Mouse (Mus musculus): ENCODE measurements around the gene Serp1.
"Not testable (repeated sequence)": the region's sequence is repeated elsewhere in the genome, so short reads cannot be mapped to it uniquely, and the experiment has no call there.

Gene Serp1

DNA sequence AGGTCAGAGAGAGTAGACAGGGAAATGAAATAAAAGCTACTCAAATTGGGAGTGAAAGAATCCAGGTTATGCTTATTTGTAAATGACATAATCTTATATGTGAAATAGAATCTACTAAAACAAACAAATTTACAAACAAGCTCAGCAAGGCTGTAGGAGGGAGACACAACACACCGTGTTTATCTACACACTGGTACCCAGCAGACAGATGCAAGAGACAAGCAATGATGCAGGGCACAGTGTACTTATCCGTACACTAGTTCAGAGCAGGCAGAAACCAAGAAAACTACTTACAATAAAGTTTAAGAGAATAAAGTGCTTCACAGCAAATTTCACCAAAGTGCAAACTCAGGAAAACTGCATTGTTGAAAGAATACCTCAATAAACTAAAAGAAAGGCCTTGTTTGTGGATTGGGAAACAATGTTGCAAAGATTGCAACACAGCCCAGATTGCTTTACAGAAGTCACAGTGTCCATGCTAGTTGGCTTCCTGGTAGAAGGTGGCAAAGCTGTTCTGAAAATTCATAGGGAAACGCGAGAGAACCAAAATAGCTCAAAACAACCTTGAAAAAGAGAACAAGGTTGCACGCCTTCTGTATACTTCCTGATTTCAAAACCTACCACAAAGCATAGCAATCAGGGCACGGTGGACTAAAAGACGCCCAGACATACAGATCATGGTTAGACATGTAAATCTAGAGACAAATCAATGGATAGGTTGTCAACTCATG is 17.5 kb downstream of the Serp1 start:
- DNase-seq (ENCODE audit: low read depth), result no peak

DNA sequence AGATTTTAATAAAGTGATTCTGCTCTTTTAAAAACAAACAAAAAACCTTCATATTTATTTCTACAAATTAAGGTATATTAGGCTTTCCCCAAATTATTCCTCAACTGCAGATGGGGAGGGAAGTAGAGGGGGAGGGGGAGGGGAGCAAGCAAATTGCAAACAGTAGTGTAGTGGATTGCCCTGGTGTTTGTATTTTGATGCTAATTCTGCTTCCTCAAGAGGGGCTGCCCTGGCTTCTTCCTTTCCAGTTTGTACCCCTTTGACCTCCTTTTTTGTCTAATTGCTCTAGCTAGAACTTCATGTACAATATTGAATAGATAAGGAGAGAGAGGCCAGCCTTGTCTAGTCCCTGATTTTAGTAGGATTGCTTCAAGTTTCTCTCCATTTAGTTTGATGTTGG is 21.0 kb downstream of the Serp1 start:
- no peak for DNase-seq (ENCODE audit: low read depth)

DNA sequence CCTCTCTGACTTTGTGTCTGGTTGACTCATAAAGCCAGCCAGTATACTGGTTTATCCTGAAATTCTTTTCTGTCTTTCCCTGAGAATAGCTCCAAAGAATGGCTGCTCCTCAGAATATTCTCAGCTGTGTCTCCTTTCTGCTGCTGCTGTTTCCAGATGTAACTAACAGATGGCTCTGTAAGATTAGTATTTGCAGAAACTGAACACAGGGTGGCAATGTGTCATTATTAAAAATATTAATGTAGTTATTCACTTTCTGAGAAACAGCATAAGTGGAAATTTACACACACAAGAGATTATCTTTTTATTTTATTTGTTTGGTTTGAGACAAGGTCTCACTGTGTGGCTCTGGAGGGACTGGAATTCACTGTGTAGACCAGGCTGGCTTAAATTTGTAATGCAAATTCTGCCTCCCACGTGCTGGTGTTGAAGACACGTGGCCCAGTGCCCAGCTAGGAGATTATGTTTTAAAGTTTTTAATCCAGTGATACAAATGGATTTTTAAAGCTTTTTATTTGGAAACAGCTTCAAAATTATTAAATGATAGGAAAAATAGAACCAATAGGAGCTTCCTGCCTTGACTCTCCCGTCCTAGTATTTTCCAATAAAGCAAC is 21.9 kb downstream of the Serp1 start:
- DNase-seq (ENCODE audit: low read depth), result peak; percentile 15

DNA sequence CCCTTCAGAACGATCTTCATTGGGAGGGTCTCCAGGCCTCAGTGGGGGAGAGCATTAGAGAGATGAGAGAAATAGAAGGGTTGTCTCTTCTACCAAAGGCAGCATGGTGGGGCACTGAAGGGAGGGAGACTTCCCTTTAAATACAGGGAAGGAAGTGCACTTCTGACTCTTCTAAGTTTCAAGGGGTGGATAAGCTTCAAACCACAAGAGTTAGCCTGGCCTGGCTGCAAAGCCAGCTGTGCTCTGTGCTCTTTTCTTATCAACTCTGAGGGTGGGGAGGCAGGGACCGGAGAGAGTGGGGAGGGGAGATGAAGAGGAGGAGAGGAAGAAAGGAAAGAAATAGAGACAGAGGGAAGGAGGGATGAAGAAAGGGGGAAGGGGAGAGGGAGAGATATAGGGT is 23.7 kb downstream of the Serp1 start:
- DNase-seq (ENCODE audit: low read depth), result no peak

DNA sequence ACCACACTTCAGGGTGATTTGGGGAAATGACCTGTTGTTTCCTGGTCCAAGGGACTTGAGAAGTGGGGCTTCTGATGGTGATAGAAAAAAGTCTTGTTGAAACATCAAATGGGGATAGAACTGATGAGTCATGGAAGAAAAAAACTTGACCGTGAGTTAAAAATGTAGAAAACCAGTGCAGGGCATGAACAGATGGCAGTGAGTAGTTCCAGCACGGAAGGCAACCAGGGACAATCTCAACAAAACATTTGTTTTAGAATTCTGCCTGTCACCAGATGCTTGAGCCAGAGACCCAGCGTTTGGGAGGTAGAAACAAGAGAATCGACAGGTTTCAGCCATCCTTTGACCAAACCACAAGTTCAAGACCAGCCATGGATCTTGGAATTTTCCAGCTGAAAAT is 32.1 kb downstream of the Serp1 start:
- peak; percentile 9 for DNase-seq (ENCODE audit: low read depth)

DNA sequence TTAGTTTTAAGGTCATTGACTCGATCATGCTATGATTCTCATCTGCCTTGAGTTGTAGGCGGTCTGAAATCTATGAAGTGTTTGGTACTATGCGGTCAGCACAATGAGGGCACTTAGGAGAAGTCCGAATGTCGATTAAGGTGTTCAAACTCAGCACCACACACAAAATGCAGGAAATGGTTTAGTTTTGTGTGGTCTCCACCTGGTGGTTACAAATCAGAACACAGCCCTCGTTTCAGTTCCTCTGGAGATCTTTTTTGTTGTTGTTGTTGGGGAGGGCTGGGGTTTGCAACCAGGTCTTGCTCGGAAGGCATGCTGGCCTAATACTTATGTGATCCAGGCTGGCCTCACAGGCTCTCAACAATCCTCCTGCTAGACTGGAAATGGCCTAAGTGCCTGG is 34.9 kb downstream of the Serp1 start:
- DNase-seq (ENCODE audit: low read depth), result peak; percentile 69

DNA sequence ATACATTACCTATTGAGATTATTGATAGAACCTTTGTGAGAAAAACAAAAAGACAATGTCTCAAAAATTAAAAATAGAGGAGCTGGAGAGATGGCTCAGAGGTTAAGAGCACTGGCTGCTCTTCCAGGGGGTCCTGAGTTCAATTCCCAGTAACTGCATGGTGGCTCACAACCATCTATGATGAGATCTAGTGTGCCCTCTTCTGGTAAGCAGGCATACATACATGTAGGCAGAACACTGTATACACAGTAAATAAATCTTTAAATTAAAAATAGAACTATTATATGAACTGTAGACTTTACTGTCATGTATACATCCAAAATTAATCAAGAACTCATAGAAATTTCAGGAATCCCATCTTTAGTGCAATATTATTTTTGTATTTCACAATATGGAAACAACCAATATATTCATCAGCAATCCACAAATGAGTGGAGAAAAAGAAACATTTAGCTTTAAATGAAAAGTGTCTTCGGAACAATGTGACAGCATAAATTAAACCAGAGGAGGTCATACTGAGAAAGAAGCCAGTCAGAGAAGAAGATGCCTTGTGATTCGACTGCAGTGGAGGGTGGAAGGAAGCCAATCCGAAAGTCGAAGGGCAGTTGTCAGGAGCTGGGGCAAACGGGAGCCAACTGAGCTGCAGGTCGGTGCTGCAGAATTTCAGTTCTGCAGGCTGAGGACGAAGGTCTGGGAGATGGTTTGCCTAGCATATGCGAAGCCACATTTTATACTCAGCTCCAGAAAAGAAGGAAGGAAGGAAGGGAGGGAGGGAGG is 37.5 kb downstream of the Serp1 start:
- peak; percentile 9 for DNase-seq (ENCODE audit: low read depth)

DNA sequence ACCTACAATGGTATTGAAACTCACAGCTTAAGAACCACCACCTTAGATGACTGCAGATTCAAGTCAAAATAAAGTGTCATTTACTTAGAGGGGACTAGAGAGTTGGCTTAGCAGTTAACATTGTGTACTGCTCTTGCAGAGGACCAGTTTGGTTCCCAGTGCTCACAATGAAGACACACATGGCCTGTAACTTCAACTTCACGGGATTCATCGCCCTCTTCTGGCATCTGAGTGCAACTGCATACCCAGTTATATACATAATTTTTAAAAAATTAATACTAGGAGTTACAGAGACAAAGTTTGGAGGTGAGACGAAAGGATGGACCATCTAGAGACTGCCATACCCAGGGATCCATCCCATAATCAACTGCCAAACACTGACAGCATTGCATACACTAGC is 38.6 kb downstream of the Serp1 start:
- peak; percentile 27 for DNase-seq (ENCODE audit: low read depth)

DNA sequence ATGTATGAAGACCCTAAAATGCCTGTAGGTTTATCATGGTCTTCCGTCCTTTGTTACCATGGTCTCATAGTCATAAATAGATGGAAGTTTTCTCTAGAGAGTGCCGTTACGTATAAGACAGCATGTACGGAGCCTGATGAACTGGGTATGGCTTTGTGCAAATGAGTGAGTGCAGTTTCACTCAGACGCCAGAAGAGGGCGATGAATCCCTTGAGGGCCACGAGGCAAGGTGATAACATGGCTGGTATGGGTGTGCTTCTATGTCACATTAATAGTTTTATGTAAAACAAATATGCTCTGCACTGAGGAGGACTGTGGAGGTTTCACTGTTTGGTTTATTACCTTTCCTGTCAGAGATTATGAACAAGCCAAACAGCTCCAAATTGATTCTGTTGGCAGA is 39.8 kb downstream of the Serp1 start:
- DNase-seq (ENCODE audit: low read depth), result no peak

DNA sequence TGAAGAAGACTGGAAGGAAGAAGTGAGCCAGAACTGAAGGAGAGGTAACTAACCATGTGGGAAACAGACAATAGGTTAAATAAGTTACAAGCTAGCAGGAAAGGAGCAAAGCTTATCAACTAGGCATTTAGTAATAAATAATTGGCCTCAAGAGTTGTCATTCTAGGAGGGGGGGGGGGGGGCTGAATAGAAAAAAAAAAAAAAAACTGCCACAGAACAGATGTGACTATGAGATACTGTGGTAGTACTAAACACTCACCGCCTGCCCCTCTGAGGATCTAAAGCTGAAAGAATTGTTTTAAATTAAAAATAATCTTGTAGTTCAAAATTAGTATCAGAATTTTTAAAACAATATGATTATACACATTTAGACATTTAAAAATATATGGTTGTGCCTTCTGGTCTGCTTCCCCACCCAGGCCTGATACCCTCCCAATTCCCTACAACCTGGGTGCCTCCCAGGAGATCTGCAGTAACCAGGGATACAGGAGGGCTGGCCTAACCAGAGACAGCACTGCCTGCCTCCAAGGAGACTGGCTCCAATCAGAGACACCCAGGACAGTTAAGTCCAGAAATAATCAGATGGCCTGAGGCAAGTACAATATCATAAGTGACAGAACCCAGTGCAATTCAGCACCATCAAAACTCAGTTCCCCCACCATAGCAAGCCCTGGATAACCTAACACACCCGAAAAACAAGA is 46.8 kb downstream of the Serp1 start:
- DNase-seq (ENCODE audit: low read depth), result no peak

DNA sequence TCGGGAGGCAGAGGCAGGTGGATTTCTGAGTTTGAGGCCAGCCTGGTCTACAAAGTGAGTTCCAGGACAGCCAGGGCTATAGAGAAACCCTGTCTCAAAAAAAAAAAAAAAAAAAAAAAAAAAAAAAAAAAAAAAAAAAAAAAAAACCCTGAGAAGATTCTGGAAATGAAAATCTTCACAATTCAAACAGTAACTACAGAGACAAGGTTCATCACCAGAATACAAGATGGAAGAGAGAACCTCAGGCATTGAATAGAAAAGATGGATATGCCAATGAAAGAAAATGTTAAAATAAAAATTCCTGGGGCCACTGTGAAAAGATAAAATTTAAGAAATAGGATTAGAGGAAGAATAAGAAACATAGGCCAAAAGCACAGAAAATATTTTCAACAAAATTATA is 50.4 kb downstream of the Serp1 start:
- DNase-seq (ENCODE audit: low read depth), result not testable (repeated sequence)

Measured in NIH3T3 (cell line).